Mouse (Mus musculus): ENCODE data around the gene Arhgap27. TPM values are rescaled to one million over a fixed set of nuclear protein-coding genes. Genes with fewer than 3 reads are reported as not detected.

The Arhgap27 gene
- total and polyA plus RNA-seq, 3 experiments, result 6.3 to 15.0 TPM; not detected in 1

DNA sequence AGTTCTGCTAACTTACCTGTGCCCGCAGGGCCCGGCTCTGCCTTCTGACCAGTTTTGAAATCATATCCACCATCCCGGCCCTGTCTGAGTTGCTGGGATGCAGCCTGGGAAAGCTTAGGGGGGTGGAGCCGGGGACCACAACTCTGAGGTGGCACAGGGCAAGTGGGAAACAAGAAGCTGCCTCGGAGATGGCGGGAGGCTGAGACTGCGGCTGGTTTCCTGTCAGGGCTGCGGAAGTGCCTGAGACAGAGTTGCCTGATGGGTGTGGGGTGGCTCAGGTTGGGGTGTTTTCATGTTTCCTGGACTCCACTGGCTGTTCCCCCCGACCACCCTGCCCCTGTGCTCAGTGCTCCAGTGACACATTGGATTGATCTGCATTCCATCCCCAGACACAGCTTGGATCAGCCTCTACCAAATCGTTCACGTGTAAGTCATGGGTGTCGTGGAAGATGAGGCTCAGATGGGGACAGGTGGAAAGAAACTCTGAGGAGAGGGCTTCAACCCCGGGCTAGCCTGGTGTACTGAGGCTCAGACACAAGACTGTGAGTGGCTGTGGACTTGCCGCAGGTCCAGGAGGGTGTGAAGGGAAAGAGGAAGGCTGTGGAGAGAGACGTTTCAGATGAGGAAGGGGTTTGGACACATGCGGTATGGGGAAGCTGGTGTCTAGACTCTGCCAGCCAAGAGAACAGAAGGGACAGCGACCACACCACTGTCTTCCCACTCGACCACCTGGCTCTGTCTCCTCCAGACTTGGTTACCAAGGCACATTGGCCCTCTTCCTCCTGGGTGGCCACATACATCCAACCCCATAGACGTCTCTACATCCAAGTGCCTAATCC lies 18.8 kb downstream of the Arhgap27 start:
- Histone ChIP-seq H3K4me1 (ENCODE audit: control insufficient read depth in 1 of 2, insufficient read depth in 2 of 2, low read length in 2 of 2) (peaks cover 2 to 15% of the 10 kb centered on the region in 2 experiments), H3K79me2 (ENCODE audit: control insufficient read depth, insufficient read depth, low read length, poor library complexity) (no peaks in the 10 kb centered on the region), H3K4me3 (ENCODE audit: control insufficient read depth in 1 of 2, insufficient read depth in 1 of 2, low read depth in 2 of 2, low read length in 2 of 2) (no peak overlapping the region), H3K27ac (ENCODE audit: control insufficient read depth, low read depth, low read length) (no peak overlapping the region), H3K9ac (ENCODE audit: control insufficient read depth, low read depth, low read length, poor library complexity, severe bottlenecking) (no peak overlapping the region), H3K36me3 (ENCODE audit: control insufficient read depth in 1 of 2, insufficient read depth in 2 of 2, low read length in 2 of 2) (peaks cover 0 to 12% of the 10 kb centered on the region in 2 experiments; a peak in 2 of 4 replicates), H3K9me3 (replicated peaks; ENCODE audit: insufficient read depth, low read length) (no peaks in the 10 kb centered on the region), H3K27me3 (ENCODE audit: control insufficient read depth in 1 of 2, insufficient read depth in 2 of 2, low read length in 2 of 2) (no peaks in the 10 kb centered on the region)
- TF ChIP-seq GATA1 (IDR thresholded peaks at IDR 0.05; ENCODE audit: low read depth, low read length), result no peak
- no peak for TF ChIP-seq SIN3A (IDR thresholded peaks at IDR 0.05; ENCODE audit: low read length)
- TF ChIP-seq TAL1 (IDR thresholded peaks at IDR 0.05; ENCODE audit: low read length), result no peak
- TF ChIP-seq MXI1 (IDR thresholded peaks at IDR 0.05; ENCODE audit: low read depth, low read length), result no peak
- no peak for TF ChIP-seq ZNF384 (IDR thresholded peaks at IDR 0.05; ENCODE audit: low read depth, low read length)
- TF ChIP-seq JUND (IDR thresholded peaks at IDR 0.05; ENCODE audit: low read depth, low read length), result no peak
- TF ChIP-seq RAD21 (IDR thresholded peaks at IDR 0.05; ENCODE audit: low read depth, low read length), result no peak
- no peak for TF ChIP-seq MAFK (IDR thresholded peaks at IDR 0.05; ENCODE audit: borderline replicate concordance, low read depth, low read length)
- no peak for TF ChIP-seq CHD2 (IDR thresholded peaks at IDR 0.05; ENCODE audit: low read length)
- no peak for TF ChIP-seq CHD1 (IDR thresholded peaks at IDR 0.05; ENCODE audit: low read depth, low read length)
- TF ChIP-seq ZMIZ1 (IDR thresholded peaks at IDR 0.05; ENCODE audit: low read depth, low read length), result no peak
- no peak for TF ChIP-seq KAT2A (conservative IDR thresholded peaks at IDR 0.05; ENCODE audit: low read depth, low read length)
- TF ChIP-seq USF1 (IDR thresholded peaks at IDR 0.05; ENCODE audit: low read depth, low read length), result no peak
- no peak for TF ChIP-seq USF2 (IDR thresholded peaks at IDR 0.05; ENCODE audit: borderline replicate concordance in 1 of 2, insufficient read depth in 1 of 2, low read depth in 1 of 2, low read length in 2 of 2)
- no peak for DNase-seq (ENCODE audit: low read depth, low spot score)

GRCm38 (mm10) chr11:103343881-103344280 lies 19.6 kb downstream of the Arhgap27 start:
- H3K4me3 ChIP-seq (ENCODE audit: control insufficient read depth in 1 of 2, insufficient read depth in 1 of 2, low read depth in 2 of 2, low read length in 2 of 2), result no peak overlapping the region
- no peak for TF ChIP-seq USF2 (IDR thresholded peaks at IDR 0.05; ENCODE audit: borderline replicate concordance in 1 of 2, insufficient read depth in 1 of 2, low read depth in 1 of 2, low read length in 2 of 2)
- no peak for TF ChIP-seq E2F4 (IDR thresholded peaks at IDR 0.05; ENCODE audit: borderline replicate concordance, low read depth, low read length)
- TF ChIP-seq ETS1 (IDR thresholded peaks at IDR 0.05; ENCODE audit: low read depth, low read length), result no peak
- no peak for TF ChIP-seq MAFK (IDR thresholded peaks at IDR 0.05; ENCODE audit: borderline replicate concordance, low read depth, low read length)
- TF ChIP-seq CHD2 (IDR thresholded peaks at IDR 0.05; ENCODE audit: low read length), result no peak
- TF ChIP-seq GATA1 (IDR thresholded peaks at IDR 0.05; ENCODE audit: low read depth, low read length), result no peak
- TF ChIP-seq TBP (IDR thresholded peaks at IDR 0.05; ENCODE audit: low read depth, low read length), result no peak
- no peak for TF ChIP-seq CHD1 (IDR thresholded peaks at IDR 0.05; ENCODE audit: low read depth, low read length)
- TF ChIP-seq POLR2A (IDR thresholded peaks at IDR 0.05; ENCODE audit: control insufficient read depth in 1 of 2, insufficient read depth in 1 of 2, low read depth in 1 of 2, low read length in 2 of 2, poor library complexity in 1 of 2), result no peak
- TF ChIP-seq TCF12 (IDR thresholded peaks at IDR 0.05; ENCODE audit: low read depth, low read length), result no peak
- no peak for TF ChIP-seq ZKSCAN1 (IDR thresholded peaks at IDR 0.05; ENCODE audit: low read depth, low read length)
- TF ChIP-seq ZNF384 (IDR thresholded peaks at IDR 0.05; ENCODE audit: low read depth, low read length), result no peak
- no peak for TF ChIP-seq CTCF (IDR thresholded peaks at IDR 0.05 in 2 of 3, conservative IDR thresholded peaks at IDR 0.05 in 1 of 3; ENCODE audit: control insufficient read depth in 1 of 3, insufficient read depth in 1 of 3, low read depth in 2 of 3, low read length in 3 of 3, poor library complexity in 1 of 3, severe bottlenecking in 1 of 3)
- TF ChIP-seq POLR2AphosphoS2 (IDR thresholded peaks at IDR 0.05; ENCODE audit: low read length), result no peak
- no peak for TF ChIP-seq RCOR1 (IDR thresholded peaks at IDR 0.05; ENCODE audit: low read depth, low read length)
- no peak for TF ChIP-seq USF1 (IDR thresholded peaks at IDR 0.05; ENCODE audit: low read depth, low read length)
- no peak for TF ChIP-seq BHLHE40 (IDR thresholded peaks at IDR 0.05; ENCODE audit: borderline replicate concordance, low read depth, low read length)
- peaks cover 2 to 15% of the 10 kb centered on the region in 2 experiments for H3K4me1 ChIP-seq (ENCODE audit: control insufficient read depth in 1 of 2, insufficient read depth in 2 of 2, low read length in 2 of 2)
- no peak for DNase-seq (ENCODE audit: low read depth, low spot score)
- no peaks in the 10 kb centered on the region for H3K9me3 ChIP-seq (replicated peaks; ENCODE audit: insufficient read depth, low read length)
- no peaks in the 10 kb centered on the region for H3K79me2 ChIP-seq (ENCODE audit: control insufficient read depth, insufficient read depth, low read length, poor library complexity)
- H3K9ac ChIP-seq (ENCODE audit: control insufficient read depth, low read depth, low read length, poor library complexity, severe bottlenecking), result no peak overlapping the region
- H3K27ac ChIP-seq (ENCODE audit: control insufficient read depth, low read depth, low read length), result no peak overlapping the region
- H3K27me3 ChIP-seq (ENCODE audit: control insufficient read depth in 1 of 2, insufficient read depth in 2 of 2, low read length in 2 of 2), result no peaks in the 10 kb centered on the region
- peaks cover 0 to 12% of the 10 kb centered on the region in 2 experiments; a peak in 2 of 4 replicates for H3K36me3 ChIP-seq (ENCODE audit: control insufficient read depth in 1 of 2, insufficient read depth in 2 of 2, low read length in 2 of 2)

Data from MEL (cell line).